Mouse (Mus musculus): ENCODE measurements at regions not wholly inside any gene's neighbourhood (a gene's known extent, or its start where the extent isn't known, plus 50 kb on each side); places are given as distances from the start of the nearest gene placed in this dataset.

- TF ChIP-seq CEBPB (IDR thresholded peaks at IDR 0.05; ENCODE audit: insufficient read depth, poor library complexity, severe bottlenecking) (no peak), POLR2A (IDR thresholded peaks at IDR 0.05; ENCODE audit: insufficient read length, low read depth) (no peak), TCF12 (IDR thresholded peaks at IDR 0.05; ENCODE audit: insufficient read depth, poor library complexity, severe bottlenecking) (no peak), USF1 (IDR thresholded peaks at IDR 0.05; ENCODE audit: low read depth) (no peak), MYOG (IDR thresholded peaks at IDR 0.05; ENCODE audit: control insufficient read depth in 1 of 3, insufficient read depth in 1 of 3, insufficient read length in 2 of 3, low read depth in 2 of 3) (no peak)
Measured at GRCm38 (mm10) chr3:21582122-21582521, 494.3 kb upstream of the Tbl1xr1 start.
